Mouse (Mus musculus) cerebellum, adult 2 months (tissue): ENCODE measurements at regions not wholly inside any gene's neighbourhood (a gene's known extent, or its start where the extent isn't known, plus 50 kb on each side); places are given as distances from the start of the nearest gene placed in this dataset.

ENCODE experiments used
- CTCF ChIP-seq: fragments of 200-500 bp; IDR thresholded peaks from 2 replicates; pipeline ENCODE4 v1.5.1; 2011; ENCODE audit warnings: low read depth, mild to moderate bottlenecking, control low read depth, low read length, moderate library complexity, borderline replicate concordance; ENCODE audit not compliant: insufficient read depth
- POLR2A ChIP-seq: fragments of 200-500 bp; IDR thresholded peaks from 2 replicates; pipeline ENCODE4 v1.6.1; 2011; ENCODE audit warnings: low read length, control low read depth, borderline replicate concordance; ENCODE audit not compliant: insufficient read depth

- TF ChIP-seq CTCF (no peak), POLR2A (no peak)
Measured at GRCm38 (mm10) chr6:81673316-81673715, 250.2 kb upstream of the Gcfc2 start.
